Mouse (Mus musculus): ENCODE measurements around the gene Suds3. TPM values are rescaled to one million over a fixed set of nuclear protein-coding genes. Genes with fewer than 3 reads are reported as not detected.

Suds3 gene
- polyA plus RNA-seq, 1 experiment from 2014 or later = 50.3 TPM

DNA sequence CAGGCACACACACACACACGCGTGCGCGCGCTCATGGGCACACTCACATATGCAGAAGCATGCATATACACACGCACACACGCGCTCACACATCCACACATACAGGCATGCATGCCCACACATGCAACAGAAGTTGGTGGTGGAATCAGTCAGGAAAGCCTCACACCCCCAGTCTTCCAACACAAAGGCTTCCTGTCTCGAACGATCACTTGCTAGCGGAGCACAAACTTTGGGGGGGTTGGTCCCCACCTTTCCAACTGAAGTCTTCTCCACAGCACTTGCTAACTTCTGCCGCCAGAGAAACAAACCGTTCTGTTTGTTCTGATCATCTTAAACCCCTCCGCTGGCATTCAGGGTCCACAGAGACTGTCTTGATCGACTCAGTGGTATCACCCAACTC lies 14.8 kb upstream of the Suds3 start:
- 93% methylated on average over 15 of the region's 15 CpGs for WGBS
- H3K4me3 ChIP-seq (ENCODE audit: low read depth, low read length) = no peak overlapping the region
- H3K36me3 ChIP-seq (ENCODE audit: control insufficient read depth, insufficient read depth, low read length) = no peaks in the 10 kb centered on the region
- no peak overlapping the region for H3K27ac ChIP-seq (ENCODE audit: low read depth, low read length)
- no peak for ATAC-seq (ENCODE audit: low FRiP score)
- H3K4me1 ChIP-seq (ENCODE audit: control insufficient read depth, insufficient read depth, low read length) = peaks cover 7% of the 10 kb centered on the region
- no peaks in the 10 kb centered on the region for H3K27me3 ChIP-seq (ENCODE audit: control insufficient read depth, insufficient read depth, low read length)
- DNase-seq (ENCODE audit: low spot score, missing footprints) = no peak
- H3K9ac ChIP-seq (ENCODE audit: low read length) = no peak overlapping the region
- H3K9me3 ChIP-seq (ENCODE audit: control insufficient read depth, low read length) = no peaks in the 10 kb centered on the region
- no peak overlapping the region for H3K4me2 ChIP-seq

DNA sequence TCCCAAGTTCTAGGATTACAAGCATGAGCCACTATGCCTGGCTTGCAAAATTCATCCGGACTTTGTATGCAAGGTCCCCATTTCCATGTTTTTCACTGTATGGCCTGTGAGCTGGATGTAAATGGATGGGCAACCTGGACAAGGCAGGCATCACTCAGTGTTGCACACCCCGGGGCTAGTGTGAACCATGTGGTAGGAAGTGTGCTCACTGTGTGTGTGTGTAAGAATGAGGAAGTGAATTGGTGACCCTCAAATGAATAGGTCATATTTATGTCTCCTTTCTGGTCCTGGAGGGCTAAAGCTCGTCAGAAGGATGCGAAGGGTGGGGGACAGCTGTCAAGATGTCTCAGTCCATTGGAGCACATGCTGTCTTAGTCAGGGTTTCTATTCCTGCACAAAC lies 11.1 kb upstream of the Suds3 start:
- H3K4me2 ChIP-seq = no peak overlapping the region
- DNase-seq (ENCODE audit: low spot score, missing footprints) (no peak), ATAC-seq (ENCODE audit: low FRiP score) (no peak)
- 79% methylated on average over 4 of the region's 4 CpGs for WGBS
- no peak overlapping the region for H3K27ac ChIP-seq (ENCODE audit: low read depth, low read length)
- H3K9ac ChIP-seq (ENCODE audit: low read length) = no peak overlapping the region
- H3K9me3 ChIP-seq (ENCODE audit: control insufficient read depth, low read length) = no peaks in the 10 kb centered on the region
- H3K4me3 ChIP-seq (ENCODE audit: low read depth, low read length) = no peak overlapping the region
- H3K36me3 ChIP-seq (ENCODE audit: control insufficient read depth, insufficient read depth, low read length) = no peaks in the 10 kb centered on the region
- H3K4me1 ChIP-seq (ENCODE audit: control insufficient read depth, insufficient read depth, low read length) = no peaks in the 10 kb centered on the region
- no peaks in the 10 kb centered on the region for H3K27me3 ChIP-seq (ENCODE audit: control insufficient read depth, insufficient read depth, low read length)

- Histone ChIP-seq H3K27me3 (ENCODE audit: control insufficient read depth, insufficient read depth, low read length) (peaks cover 4% of the 10 kb centered on the region; the same call in 1 of the 2 replicates), H3K4me3 (ENCODE audit: low read depth, low read length) (no peak overlapping the region), H3K4me1 (ENCODE audit: control insufficient read depth, insufficient read depth, low read length) (peaks cover 4% of the 10 kb centered on the region), H3K4me2 (no peak overlapping the region), H3K36me3 (ENCODE audit: control insufficient read depth, insufficient read depth, low read length) (no peaks in the 10 kb centered on the region), H3K9ac (ENCODE audit: low read length) (no peak overlapping the region), H3K9me3 (ENCODE audit: control insufficient read depth, low read length) (no peaks in the 10 kb centered on the region), H3K27ac (ENCODE audit: low read depth, low read length) (no peak overlapping the region)
- ATAC-seq (ENCODE audit: low FRiP score) (no peak), DNase-seq (ENCODE audit: low spot score, missing footprints) (no peak)
- WGBS = 79% methylated on average over 16 of the region's 16 CpGs
Measured at GRCm38 (mm10) chr5:117125482-117126346, 9.8 kb upstream of the Suds3 start.

DNA sequence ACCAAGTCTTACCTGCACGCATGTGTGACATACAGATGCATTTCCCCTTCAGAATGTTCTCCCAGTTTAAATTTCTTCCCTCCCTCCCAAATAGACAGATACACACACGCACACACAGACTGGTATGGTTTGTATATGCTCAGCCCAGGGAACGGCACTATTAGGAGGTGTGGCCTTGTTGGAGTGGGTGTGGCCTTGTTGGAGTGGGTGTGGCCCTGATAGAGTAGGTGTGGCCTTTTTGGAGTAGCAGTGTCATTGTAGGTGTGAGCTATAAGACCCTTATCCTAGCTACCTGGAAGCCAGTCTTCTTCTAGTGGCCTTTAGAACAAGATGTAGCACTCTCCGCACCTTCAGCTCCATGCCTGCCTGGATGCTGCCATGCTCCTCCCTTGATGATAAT lies 7.9 kb upstream of the Suds3 start:
- H3K27me3 ChIP-seq (ENCODE audit: control insufficient read depth, insufficient read depth, low read length) = peaks cover 4% of the 10 kb centered on the region; the same call in 1 of the 2 replicates
- H3K4me1 ChIP-seq (ENCODE audit: control insufficient read depth, insufficient read depth, low read length) = peaks cover 9% of the 10 kb centered on the region
- H3K9me3 ChIP-seq (ENCODE audit: control insufficient read depth, low read length) = no peaks in the 10 kb centered on the region
- no peak for DNase-seq (ENCODE audit: low spot score, missing footprints)
- H3K9ac ChIP-seq (ENCODE audit: low read length) = no peak overlapping the region
- H3K36me3 ChIP-seq (ENCODE audit: control insufficient read depth, insufficient read depth, low read length) = no peaks in the 10 kb centered on the region
- no peak for ATAC-seq (ENCODE audit: low FRiP score)
- no peak overlapping the region for H3K4me2 ChIP-seq
- 93% methylated on average over 4 of the region's 4 CpGs for WGBS
- H3K27ac ChIP-seq (ENCODE audit: low read depth, low read length) = no peak overlapping the region
- H3K4me3 ChIP-seq (ENCODE audit: low read depth, low read length) = no peak overlapping the region

GRCm38 (mm10) chr5:117123102-117123501 lies 7.2 kb upstream of the Suds3 start:
- H3K9ac ChIP-seq (ENCODE audit: low read length) = no peak overlapping the region
- H3K27ac ChIP-seq (ENCODE audit: low read depth, low read length) = no peak overlapping the region
- ATAC-seq (ENCODE audit: low FRiP score) (no peak), DNase-seq (ENCODE audit: low spot score, missing footprints) (no peak)
- no peak overlapping the region for H3K4me2 ChIP-seq
- no peaks in the 10 kb centered on the region for H3K36me3 ChIP-seq (ENCODE audit: control insufficient read depth, insufficient read depth, low read length)
- H3K4me3 ChIP-seq (ENCODE audit: low read depth, low read length) = no peak overlapping the region
- WGBS = 91% methylated on average over 6 of the region's 6 CpGs
- no peaks in the 10 kb centered on the region for H3K9me3 ChIP-seq (ENCODE audit: control insufficient read depth, low read length)
- H3K4me1 ChIP-seq (ENCODE audit: control insufficient read depth, insufficient read depth, low read length) = peaks cover 9% of the 10 kb centered on the region
- peaks cover 4% of the 10 kb centered on the region; the same call in 1 of the 2 replicates for H3K27me3 ChIP-seq (ENCODE audit: control insufficient read depth, insufficient read depth, low read length)

DNA sequence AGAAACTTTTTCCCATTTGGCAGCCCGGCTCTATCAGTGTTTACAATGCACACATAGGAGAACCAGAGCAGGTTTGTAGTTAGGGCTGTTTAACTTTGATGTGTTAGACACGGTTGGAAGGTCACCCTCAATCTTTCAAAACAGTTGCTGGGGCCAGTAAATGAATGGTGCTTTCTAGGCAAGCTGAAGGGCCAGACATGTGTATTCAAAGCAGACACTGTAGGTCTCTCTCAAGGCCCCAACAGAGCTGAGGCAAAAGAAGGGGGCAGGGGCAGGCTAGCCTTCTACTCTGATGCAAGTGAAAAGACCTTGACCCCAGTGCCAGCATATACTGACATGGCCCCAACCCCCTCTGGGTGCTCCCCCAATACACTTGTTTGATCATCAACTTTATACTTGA lies 5.7 kb upstream of the Suds3 start:
- no peak overlapping the region for H3K27ac ChIP-seq (ENCODE audit: low read depth, low read length)
- ATAC-seq (ENCODE audit: low FRiP score) (no peak), DNase-seq (ENCODE audit: low spot score, missing footprints) (no peak)
- no peak overlapping the region for H3K9ac ChIP-seq (ENCODE audit: low read length)
- H3K36me3 ChIP-seq (ENCODE audit: control insufficient read depth, insufficient read depth, low read length) = no peaks in the 10 kb centered on the region
- 13% methylated on average over 2 of the region's 2 CpGs for WGBS
- H3K27me3 ChIP-seq (ENCODE audit: control insufficient read depth, insufficient read depth, low read length) = peaks cover 4% of the 10 kb centered on the region; the same call in 1 of the 2 replicates
- no peaks in the 10 kb centered on the region for H3K9me3 ChIP-seq (ENCODE audit: control insufficient read depth, low read length)
- peaks cover 9% of the 10 kb centered on the region for H3K4me1 ChIP-seq (ENCODE audit: control insufficient read depth, insufficient read depth, low read length)
- no peak overlapping the region for H3K4me3 ChIP-seq (ENCODE audit: low read depth, low read length)
- H3K4me2 ChIP-seq = no peak overlapping the region

DNA sequence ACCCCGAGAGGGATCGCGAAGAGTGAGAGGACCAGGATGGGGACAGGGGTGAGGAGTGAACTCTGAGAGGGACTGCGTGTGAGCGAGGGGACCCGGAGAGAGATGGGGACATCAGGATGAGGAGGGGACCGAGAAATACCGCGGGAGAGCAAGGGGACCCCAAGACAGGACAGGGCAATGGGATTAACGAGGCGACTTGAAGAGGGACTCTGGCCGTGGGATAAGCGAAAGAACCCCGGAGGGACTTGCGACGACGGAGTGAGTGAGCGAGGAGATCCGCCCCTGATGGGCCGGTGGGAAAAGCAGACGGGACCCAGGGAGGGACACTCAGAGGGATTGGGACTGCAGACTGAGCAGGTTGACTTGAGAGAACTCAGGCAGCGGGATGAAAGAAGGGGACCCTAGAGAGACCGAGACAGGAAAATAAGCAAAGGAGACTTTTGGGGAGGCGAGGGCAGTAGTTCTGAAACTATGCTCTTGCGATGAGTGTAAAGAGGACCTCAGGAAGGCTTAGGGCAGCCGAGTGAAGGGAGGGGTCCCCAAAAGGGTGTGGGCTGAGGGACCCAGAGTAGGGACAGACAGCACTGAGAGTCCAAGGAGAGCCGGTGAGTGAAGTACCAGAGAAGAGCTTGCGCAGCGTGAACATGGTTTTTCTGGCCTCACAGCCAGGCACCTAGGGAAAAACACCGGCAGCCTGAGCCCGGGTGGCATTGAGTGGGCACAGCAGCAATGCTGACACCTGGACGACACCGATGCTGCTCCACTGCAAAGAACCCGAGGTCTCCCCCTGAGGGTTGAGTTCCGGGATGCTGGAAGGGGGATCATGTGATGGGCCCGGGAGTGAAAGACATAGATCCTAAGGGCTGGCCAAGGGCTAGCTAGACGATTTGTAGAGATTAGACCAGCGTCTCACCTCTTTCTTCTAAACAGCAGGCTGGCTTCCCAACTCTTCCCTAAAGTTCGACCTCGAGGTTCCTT lies 4.9 kb upstream of the Suds3 start:
- no peak overlapping the region for H3K27ac ChIP-seq (ENCODE audit: low read depth, low read length)
- peaks cover 9% of the 10 kb centered on the region for H3K4me1 ChIP-seq (ENCODE audit: control insufficient read depth, insufficient read depth, low read length)
- H3K27me3 ChIP-seq (ENCODE audit: control insufficient read depth, insufficient read depth, low read length) = peaks cover 4% of the 10 kb centered on the region; the same call in 1 of the 2 replicates
- H3K4me3 ChIP-seq (ENCODE audit: low read depth, low read length) = peak overlapping the region; percentile 74
- DNase-seq (ENCODE audit: low spot score, missing footprints) (peak; percentile 95), ATAC-seq (ENCODE audit: low FRiP score) (no peak)
- 1% methylated on average over 40 of the region's 40 CpGs for WGBS
- no peaks in the 10 kb centered on the region for H3K36me3 ChIP-seq (ENCODE audit: control insufficient read depth, insufficient read depth, low read length)
- H3K4me2 ChIP-seq = peak overlapping the region; percentile 89
- H3K9me3 ChIP-seq (ENCODE audit: control insufficient read depth, low read length) = no peaks in the 10 kb centered on the region
- H3K9ac ChIP-seq (ENCODE audit: low read length) = peak overlapping the region; percentile 66

GRCm38 (mm10) chr5:117119777-117120488 lies 4.0 kb upstream of the Suds3 start, which contains the start of gene Taok3:
Gene Taok3 (plus strand): TSS chr5:117120129.
- Histone ChIP-seq H3K4me2 (peak within 1 kb of the TSS; percentile 89), H3K4me1 (ENCODE audit: control insufficient read depth, insufficient read depth, low read length) (peaks cover 9% of the 10 kb centered on the region), H3K4me3 (ENCODE audit: low read depth, low read length) (peak within 1 kb of the TSS; percentile 74), H3K9ac (ENCODE audit: low read length) (peak within 1 kb of the TSS; percentile 66), H3K27ac (ENCODE audit: low read depth, low read length) (no peak within 1 kb of the TSS), H3K36me3 (ENCODE audit: control insufficient read depth, insufficient read depth, low read length) (no peaks in the 10 kb centered on the region), H3K27me3 (ENCODE audit: control insufficient read depth, insufficient read depth, low read length) (peaks cover 4% of the 10 kb centered on the region; the same call in 1 of the 2 replicates), H3K9me3 (ENCODE audit: control insufficient read depth, low read length) (no peaks in the 10 kb centered on the region)
- WGBS = under 1% methylated on average over 73 of the region's 74 CpGs
- peak; percentile 100 for DNase-seq (ENCODE audit: low spot score, missing footprints)
- peak; percentile 89 for ATAC-seq (ENCODE audit: low FRiP score)

Data from midbrain, embryonic 11.5 days (tissue).